Mouse (Mus musculus): ENCODE data around the gene Cep95.
"Not testable (repeated sequence)": the region's sequence is repeated elsewhere in the genome, so short reads cannot be mapped to it uniquely, and the experiment has no call there.

The Cep95 gene

DNA sequence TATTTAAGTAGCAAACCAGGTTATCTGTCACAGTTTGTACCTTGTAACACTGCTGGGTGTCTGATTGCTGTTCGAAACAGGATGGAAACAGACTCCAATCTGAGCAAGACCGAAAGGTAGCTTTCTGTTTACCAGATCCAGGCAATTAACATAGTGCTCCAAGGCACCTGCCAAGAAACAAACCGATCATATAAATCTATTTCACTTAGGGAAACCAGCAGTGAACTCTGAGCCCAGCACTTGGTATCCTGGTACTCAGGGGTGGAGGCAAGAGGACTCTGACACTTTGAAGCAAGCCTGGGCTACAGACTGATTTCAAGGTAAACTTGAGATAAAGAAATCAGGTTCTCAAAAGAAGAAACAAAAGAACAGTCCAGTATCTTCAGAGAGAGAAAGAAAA is 11.7 kb upstream of the Cep95 start:
- no peak for DNase-seq

- DNase-seq = no peak
Observed at GRCm38 (mm10) chr11:106778132-106778531, 10.9 kb upstream of the Cep95 start.

DNA sequence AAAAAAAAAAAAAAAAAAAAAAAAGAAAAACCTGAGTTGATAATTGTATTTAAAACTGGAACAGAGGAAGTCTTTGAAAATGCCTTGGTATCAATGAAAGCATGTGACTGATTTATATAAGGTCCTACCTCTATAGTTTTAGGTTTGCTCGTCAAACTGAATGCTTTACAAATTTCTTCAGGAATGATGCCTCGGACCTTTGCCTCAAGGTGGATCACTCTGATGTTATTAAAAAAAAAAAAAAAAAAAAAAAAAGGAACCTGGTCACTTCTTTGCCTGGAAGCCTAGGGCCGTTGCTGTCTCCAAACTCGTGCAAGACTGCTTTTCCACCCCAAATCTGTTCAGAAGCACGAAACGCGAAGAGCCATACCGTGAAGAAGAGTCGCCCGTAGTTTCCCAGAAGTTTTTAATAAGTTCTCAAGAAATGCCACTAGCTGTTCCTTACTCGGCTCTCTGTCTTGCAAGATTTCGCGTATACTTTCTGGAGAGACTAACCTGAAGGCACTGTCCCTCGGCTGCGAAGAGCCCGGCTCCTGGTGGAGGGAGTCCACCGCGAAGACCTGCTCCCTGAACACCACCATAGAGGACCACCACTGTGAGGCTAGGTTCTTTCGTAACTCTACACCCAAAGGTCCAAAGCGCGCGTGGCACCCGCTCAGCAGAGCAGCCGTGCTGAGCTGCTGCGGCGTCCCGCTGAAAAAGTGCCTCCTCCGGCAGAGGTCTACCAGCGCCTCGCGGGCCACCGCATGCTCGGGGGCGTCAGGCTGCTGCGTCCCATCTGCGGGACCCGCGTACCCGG is 10.3 kb upstream of the Cep95 start:
- DNase-seq = no peak

- DNase-seq = peak; percentile 93 to 95
Observed at GRCm38 (mm10) chr11:106779388-106780088, 9.5 kb upstream of the Cep95 start, which contains the start of gene Polg2. Polg2 (minus strand) TSS chr11:106779537.

GRCm38 (mm10) chr11:106780089-106780425 is 9.0 kb upstream of the Cep95 start:
- no peak for DNase-seq

- no peak for DNase-seq
Observed at GRCm38 (mm10) chr11:106780590-106781220, 8.3 kb upstream of the Cep95 start.

DNA sequence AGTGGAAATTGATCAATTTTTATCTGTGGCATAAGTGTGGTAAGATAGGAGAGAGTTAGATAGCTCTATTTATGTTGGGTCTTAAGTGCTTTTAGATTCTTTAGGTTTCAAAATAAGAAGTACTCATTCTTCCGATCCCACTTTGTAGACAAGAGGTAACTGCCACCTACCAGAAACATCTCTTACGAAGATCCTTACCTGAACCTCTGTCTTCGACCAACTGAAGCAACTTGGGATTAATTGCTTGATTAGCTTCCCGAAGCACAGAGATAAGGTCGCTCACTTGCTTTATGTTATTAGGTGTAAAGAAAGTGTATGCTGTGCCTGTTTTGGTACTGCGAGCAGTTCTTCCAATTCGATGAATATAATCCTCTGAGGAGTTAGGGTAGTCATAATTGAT is 6.8 kb upstream of the Cep95 start:
- not testable (repeated sequence) for DNase-seq

DNA sequence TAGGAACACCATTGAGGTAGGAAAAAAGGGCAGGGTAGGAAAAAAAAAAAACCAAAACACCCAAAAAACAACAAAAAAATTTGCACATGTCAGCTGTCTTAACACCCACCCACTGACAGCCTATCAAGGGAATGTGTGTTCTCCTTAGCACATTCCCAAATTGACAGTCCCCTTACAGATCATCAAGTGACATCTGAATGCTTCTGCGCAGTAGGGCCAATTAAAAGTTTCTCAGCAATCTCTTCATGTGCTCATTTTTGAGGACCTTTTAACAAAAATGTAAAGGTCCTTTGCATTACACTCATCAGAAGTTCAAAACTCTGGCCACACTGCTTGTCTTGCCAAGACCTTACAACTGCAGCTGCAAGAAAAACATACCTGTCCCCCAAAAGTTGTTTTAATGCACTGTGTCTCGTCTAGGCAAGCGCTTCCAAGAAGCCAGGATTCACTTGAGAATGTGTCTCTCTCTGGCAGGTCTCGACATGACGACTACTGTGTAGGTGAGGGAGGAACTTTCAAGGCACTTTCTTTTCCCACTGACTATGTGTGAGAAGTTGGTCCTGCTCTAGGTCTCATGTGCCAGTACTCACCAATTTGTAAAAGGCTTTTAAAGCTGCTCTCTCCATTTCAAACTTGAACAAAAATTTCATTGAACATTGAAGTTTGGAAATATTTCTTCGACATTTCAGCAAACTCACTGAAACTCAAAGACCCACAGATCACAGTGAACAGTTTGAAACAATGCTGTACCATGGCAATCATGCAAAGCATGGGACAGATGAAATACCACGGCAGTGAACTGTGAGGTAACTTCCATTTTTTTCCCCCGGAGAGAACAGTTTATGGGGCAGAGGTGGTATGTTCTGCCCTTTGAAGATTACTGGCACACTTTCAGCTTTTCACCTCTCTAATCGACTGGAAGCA is 5.9 kb upstream of the Cep95 start:
- DNase-seq = no peak

GRCm38 (mm10) chr11:106784476-106784875 is 4.6 kb upstream of the Cep95 start:
- DNase-seq = no peak

GRCm38 (mm10) chr11:106785043-106785442 is 4.0 kb upstream of the Cep95 start:
- no peak for DNase-seq

GRCm38 (mm10) chr11:106787131-106788025 is 1.7 kb upstream of the Cep95 start:
- peak; percentile 93 to 94 for DNase-seq

DNA sequence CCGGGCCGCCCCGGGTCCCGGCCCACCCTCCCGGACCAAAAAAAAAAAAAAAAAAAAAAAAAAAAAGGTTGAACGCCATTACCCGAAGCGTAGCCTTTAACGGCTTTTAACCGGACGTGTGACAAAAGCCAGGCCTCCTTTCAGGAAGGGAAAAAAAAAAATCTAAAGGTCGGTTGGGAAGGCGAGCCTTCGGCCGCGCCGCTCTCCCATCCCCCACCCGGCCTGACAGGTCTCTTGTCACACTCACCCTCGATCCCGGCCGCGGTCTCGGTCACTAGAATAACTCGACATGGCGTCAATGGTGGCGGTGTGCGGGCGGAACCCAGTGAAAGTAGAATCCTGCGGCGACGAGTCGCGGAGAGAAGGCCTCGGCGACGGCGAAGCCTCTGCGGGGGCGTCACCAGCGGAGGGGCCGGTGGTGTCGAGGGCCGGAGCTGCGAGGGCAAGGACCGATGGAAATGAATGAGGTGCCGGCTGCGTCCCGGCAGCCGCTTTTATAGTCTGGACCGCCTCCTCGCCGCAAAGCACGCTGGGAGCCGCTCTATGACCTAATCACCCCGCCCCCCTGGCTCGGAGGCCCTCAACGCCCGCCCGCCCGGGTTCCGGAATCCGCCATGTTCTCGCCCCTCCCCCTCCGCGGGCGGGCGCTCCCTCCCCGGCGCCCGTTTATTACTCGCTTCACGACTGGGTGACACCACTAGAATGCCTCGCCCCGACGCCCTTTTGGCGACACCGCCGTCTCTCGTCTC is 852 bp upstream of the Cep95 start:
- peak; percentile 98 to 100 for DNase-seq

DNA sequence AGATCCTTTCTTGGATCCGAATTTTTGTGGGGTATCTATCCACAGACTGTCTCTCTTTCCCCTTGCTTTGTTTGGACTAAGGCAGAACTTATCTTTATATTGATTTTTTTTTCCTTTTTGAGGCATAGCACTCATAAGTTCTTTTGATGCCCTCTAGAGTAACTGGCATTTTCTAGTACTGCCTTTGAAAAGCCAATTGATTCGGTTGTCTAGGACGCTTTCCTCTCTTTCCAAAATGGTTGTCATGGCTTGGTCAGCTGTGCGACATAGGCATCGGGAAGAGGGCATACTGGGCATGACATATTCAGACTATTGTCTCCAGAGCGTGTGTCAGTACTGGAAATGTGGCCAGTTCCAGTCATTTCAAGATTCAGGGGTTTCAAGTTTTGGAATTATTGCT is 597 bp downstream of the Cep95 start:
- DNase-seq = no peak

DNA sequence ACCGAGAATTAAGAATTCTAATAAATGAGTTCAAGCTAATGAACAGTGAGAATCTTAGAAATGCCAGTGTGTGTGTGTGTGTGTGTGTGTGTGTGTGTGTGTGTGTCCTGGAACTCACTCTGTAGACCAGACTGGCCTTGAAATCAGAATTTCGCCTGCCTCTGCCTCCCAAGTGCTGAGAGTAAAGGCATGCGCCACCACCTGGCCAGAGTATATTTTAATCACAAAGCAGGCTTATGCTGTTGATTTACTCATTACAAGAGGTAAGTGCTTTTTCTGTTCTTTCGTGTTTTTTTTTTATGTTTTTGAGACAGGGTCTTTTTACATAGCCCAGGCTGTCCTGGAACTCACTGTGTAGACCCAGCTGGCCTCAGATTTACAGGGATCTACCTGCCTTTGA is 4.8 kb downstream of the Cep95 start:
- no peak for DNase-seq

DNA sequence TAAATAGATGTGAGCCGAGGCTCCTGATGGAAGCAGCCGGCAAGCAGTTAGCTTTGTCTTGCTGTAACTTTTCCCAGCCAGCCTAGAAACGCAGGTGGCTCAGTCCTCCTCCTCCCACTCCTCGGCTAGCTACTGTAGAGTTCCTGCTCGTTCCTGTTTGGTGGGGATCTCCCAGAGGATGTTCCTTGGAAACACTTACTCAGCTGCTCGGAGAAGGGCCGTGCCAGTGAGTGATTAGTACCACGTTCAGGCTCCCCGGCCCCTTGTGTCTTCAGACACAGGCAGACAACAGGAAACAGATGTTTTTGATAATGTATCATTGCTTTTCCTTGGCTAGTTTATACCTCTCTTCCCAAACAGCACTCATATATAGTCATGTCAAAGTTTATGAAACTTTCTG is 6.6 kb downstream of the Cep95 start:
- DNase-seq = peak in 1 of 2 experiments; percentile 39

DNA sequence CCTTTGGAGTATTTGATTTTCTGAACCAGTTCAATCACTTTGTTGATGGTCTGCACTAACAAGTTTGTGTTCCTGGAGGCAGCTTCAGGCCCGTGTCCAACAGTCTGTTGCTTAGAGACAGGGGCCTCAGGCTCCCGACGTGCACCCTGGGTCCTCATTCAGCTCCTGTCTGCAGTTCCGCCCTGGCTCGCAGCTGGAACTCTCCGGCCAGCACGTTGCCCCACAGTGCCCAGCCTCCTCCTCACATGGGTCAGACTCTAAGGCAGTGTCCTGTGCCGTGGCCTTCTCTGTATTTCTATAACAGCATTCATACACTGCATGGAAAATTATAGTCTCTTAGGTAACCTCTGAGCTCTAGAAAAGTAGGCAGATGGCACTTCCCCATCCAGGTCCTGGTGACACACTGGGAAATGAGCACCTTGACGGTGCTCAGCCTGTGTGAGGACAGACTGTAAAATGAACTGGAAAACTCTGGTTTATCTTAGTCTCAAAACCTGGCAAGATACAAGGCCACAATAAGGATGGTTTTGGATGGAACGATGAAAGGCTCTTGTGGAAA is 13.1 kb downstream of the Cep95 start:
- no peak for DNase-seq

DNA sequence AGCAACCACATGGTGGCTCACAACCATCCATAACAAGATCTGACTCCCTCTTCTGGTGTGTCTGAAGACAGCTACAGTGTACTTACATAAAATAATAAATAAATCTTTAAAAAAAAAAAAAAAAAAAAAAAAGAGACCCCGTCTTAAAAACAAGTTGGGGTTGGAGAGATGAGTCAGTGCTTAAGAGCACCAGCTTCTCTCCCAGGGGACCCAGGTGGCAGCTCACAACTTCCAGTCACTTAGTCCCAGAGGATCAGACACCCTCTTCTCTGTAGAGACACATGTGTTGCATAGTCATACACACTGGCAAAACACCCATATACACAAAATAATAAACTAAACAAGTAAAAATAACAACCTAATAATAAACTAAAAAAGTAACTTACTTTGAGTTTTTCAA is 18.4 kb downstream of the Cep95 start:
- not testable (repeated sequence) for DNase-seq

GRCm38 (mm10) chr11:106812410-106813136 is 23.5 kb downstream of the Cep95 start:
- DNase-seq = no peak

DNA sequence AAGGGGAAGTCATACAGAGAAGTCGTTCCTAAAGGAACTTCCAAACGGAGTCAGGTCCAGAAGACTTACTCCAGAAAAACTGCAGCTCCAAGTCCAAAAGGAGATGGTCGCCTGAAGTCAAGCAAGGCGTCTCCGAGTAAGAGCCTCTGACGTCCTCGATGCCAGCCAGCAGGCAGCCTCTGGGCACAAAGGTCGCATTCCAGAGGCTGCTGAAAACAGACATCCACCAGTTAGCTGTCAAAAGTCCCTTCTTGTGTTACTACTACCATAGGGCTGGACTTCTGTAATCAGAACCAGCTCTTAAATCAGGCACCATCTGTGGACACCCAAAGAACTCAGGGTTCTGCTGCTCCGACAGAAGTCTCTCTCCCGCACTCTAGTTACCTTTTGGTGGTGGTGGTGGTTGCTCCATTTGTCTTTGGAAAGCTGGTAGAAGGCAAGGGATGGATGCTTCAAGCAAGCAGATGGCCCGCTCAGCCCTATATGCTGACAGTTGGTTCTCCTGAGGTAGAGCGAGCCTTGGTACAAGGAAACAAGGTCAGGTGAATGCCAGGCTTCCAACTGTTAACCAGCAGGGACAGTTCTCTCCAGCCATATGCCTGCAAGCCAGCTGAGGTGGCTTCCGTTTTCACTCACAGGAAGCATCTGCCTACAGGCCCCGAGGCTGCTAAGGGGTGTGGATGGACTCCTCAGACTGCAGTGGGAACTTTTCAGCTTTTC is 25.7 kb downstream of the Cep95 start:
- no peak for DNase-seq
